Mouse (Mus musculus): ENCODE measurements around the gene Rpl23.
"Not testable (repeated sequence)": the region's sequence is repeated elsewhere in the genome, so short reads cannot be mapped to it uniquely, and the experiment has no call there.

Rpl23 gene

DNA sequence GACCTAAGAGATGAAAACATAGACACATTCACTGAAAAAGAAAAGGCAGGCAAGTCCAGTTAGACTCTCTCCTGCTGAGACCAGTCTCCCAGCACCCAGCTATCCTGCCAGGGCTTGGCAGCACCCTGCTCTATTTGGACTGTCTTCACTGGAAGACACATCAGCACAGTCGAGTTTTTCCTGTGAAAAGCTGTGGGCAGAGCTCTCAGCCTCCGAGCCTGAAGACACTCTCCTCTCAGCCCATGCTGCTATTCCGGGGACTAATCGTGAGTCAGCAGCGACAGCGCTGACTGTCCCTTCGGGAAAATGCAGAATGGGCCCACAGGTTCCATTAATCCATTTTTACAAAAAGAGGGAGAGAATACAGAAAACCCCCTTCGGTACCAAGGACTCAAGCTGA lies 29.0 kb downstream of the Rpl23 start:
- peak; percentile 43 for DNase-seq

DNA sequence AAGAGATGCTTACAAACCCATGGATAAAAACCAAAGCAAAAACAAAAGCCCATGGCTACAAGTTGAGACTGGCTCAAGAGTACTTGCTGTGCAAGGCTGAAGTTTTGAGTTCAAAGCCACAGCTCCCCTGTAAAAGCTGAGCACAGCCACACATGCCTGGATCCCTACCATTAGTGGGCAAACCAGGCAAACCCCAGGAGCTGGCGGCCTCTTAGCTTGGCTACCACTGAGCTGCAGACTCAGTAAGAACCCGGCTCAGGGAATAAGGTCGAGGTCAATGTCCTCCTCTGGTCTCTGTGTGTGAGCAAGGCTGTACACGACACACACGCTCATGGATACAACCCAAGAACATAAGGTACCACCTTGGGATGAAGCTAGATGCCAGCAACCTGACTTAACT lies 33.7 kb downstream of the Rpl23 start:
- no peak for DNase-seq

- no peak for DNase-seq
Measured at GRCm38 (mm10) chr11:97747773-97748172, 34.5 kb downstream of the Rpl23 start.

DNA sequence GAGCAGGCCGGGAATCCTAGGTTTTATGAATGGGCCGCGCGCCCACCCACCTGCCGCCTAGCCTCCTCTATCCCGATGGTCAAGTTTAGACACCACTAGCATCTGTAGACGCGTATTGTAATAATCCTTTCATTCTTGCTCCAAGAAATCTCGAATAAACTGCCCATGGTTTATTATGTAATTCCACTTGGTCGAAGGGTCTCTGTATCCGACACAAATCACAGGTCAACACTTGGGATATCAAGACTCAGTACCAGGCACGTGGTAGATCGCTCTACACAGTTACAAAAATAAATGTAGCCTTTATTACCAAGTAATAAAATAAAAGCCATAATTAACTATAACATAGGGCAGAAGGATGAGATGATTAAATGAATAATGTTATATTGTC lies 36.9 kb downstream of the Rpl23 start:
- no peak for DNase-seq

GRCm38 (mm10) chr11:97744718-97745330 lies 37.4 kb downstream of the Rpl23 start:
- peak; percentile 97 for DNase-seq

DNA sequence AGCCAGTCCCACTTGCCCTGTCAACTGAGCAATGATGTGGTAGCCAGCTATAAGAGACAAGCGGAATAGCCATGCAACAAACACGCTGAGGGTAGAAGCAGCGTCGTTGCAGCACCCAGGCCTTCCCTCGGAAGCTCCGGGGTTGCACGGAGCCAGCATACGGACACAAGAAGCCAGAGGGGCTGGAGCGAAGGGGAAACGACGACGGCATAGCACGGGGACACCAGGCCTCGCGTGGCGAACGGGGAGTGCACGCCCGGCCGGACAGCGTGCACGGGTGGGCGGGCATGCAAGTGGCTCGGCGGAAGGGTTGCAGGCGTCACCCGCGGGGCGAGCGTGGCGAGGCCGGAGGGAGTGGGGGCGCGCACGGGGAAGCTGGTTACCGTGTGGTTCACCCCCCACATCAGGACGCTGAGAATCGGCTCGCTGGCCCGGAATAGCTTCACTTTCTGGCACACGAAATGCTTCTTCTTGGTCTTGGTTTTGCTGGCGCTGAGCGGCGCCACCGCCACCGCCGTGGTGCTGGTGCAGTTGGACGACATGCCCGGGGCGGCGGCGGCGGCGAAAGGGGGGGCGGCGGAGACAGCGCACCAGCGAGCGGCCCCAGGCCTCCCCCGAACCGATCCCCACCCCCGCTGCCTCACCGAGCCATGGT lies 38.0 kb downstream of the Rpl23 start, which contains the start of gene Pip4k2b:
Gene Pip4k2b, minus strand, starts transcription at position 642 of the 655 bp plus-strand sequence.
- DNase-seq, result no peak

- no peak for DNase-seq
Measured at GRCm38 (mm10) chr11:97743423-97743822, 38.8 kb downstream of the Rpl23 start.

- no peak for DNase-seq
Measured at GRCm38 (mm10) chr11:97742591-97742990, 39.6 kb downstream of the Rpl23 start.

GRCm38 (mm10) chr11:97742157-97742556 lies 40.1 kb downstream of the Rpl23 start:
- DNase-seq, result no peak

GRCm38 (mm10) chr11:97740190-97740589 lies 42.0 kb downstream of the Rpl23 start:
- peak; percentile 45 for DNase-seq

DNA sequence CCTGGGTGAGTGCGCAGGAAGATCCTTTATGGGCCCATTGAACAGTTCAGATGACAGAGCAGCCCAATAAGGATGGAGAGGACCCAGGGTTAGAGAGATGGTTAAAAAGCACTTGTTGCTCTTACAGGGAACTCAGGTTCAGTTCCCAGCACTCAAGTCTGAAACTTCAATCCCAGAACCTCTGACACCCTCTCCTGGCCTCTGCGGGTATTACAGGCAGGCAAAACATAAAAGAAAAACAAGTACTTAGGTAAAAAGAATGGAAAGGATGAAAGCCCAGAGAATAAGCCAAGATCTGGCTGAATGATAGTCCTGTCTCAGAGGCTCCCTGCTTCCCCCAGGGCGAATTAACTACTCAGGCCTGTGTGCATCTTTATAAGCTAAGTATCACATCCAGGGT lies 43.1 kb downstream of the Rpl23 start:
- no peak for DNase-seq

DNA sequence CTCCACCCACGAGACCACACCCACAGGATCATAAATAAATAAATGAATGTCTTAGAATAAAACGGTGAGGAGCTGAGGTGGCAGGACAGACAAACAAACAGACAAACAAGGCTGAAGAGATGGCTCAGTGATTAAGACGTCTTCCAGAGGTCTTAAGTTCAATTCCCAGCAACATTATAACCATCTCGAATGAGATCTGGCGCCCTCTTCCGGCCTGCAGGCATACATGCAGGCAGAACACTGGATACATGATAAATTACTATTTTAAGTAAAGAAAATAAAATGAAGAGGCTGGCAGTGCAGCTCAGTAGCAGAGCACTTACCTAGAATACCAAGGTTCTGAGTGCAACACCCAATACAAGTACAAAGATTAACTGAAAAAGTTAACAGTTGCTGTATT lies 43.5 kb downstream of the Rpl23 start:
- no peak for DNase-seq

GRCm38 (mm10) chr11:97737600-97737999 lies 44.6 kb downstream of the Rpl23 start:
- no peak for DNase-seq

- DNase-seq, result no peak
Measured at GRCm38 (mm10) chr11:97736645-97737044, 45.6 kb downstream of the Rpl23 start.

- not testable (repeated sequence) for DNase-seq
Measured at GRCm38 (mm10) chr11:97734810-97735209, 47.4 kb downstream of the Rpl23 start.

- no peak for DNase-seq
Measured at GRCm38 (mm10) chr11:97733689-97734088, 48.5 kb downstream of the Rpl23 start.

GRCm38 (mm10) chr11:97728730-97729129 lies 53.5 kb downstream of the Rpl23 start:
- DNase-seq, result no peak

- DNase-seq, result no peak
Measured at GRCm38 (mm10) chr11:97728311-97728710, 53.9 kb downstream of the Rpl23 start.

Measured in right cerebral cortex, postnatal 25 days (tissue).